Mouse (Mus musculus) adrenal gland, postnatal 10 days (tissue): ENCODE data around the gene Best2. TPM values are rescaled to one million over a fixed set of nuclear protein-coding genes. Genes with fewer than 3 reads are reported as not detected.
A peak's percentile ranks its signal among the peaks of the same experiment; 100 is the strongest.

Source experiments
- DNase-seq: peaks from one replicate; pipeline ENCODE4 v3.0.0; 2021; ENCODE audit warnings: mixed read lengths
- total RNA-seq, 2 experiments: library from RNA; stranded (reverse); gene quantifications; 2 replicates each; pipeline ENCODE4 v1.2.3; 2021

The Best2 gene
- total RNA-seq, 2 experiments from 2014 or later, result not detected

- DNase-seq, result no peak
Observed at GRCm38 (mm10) chr8:84981644-84982498, 32.5 kb downstream of the Best2 start.

- DNase-seq, result peak; percentile 91
Observed at GRCm38 (mm10) chr8:84980622-84981358, 33.5 kb downstream of the Best2 start.

GRCm38 (mm10) chr8:84979599-84980421 is 34.5 kb downstream of the Best2 start:
- DNase-seq, result peak; percentile 94

- DNase-seq, result peak; percentile 99
Observed at GRCm38 (mm10) chr8:84978248-84978940, 35.9 kb downstream of the Best2 start, which contains the start of gene Junb. Junb (minus strand) TSS chr8:84978718.

GRCm38 (mm10) chr8:84977435-84978247 is 36.7 kb downstream of the Best2 start:
- DNase-seq, result peak; percentile 83

- no peak for DNase-seq
Observed at GRCm38 (mm10) chr8:84976763-84977434, 37.4 kb downstream of the Best2 start.

GRCm38 (mm10) chr8:84976031-84976762 is 38.1 kb downstream of the Best2 start:
- DNase-seq, result peak; percentile 98

- DNase-seq, result peak; percentile 83
Observed at GRCm38 (mm10) chr8:84975434-84975833, 38.9 kb downstream of the Best2 start.

- DNase-seq, result no peak
Observed at GRCm38 (mm10) chr8:84974543-84975142, 39.7 kb downstream of the Best2 start.

GRCm38 (mm10) chr8:84973803-84974542 is 40.4 kb downstream of the Best2 start:
- DNase-seq, result peak; percentile 81

- no peak for DNase-seq
Observed at GRCm38 (mm10) chr8:84973079-84973478, 41.3 kb downstream of the Best2 start.

GRCm38 (mm10) chr8:84970913-84971312 is 43.4 kb downstream of the Best2 start:
- no peak for DNase-seq

GRCm38 (mm10) chr8:84970135-84970790 is 44.1 kb downstream of the Best2 start:
- peak; percentile 39 for DNase-seq

GRCm38 (mm10) chr8:84969241-84970134 is 44.8 kb downstream of the Best2 start, which contains the start of the genes Gm49661, Prdx2 and Rnaseh2a:
Gm49661 (minus strand) TSS chr8:84969433.
Prdx2 (plus strand) TSS chr8:84969587.
Rnaseh2a (minus strand) TSS chr8:84969767.
- peak; percentile 90 for DNase-seq

- peak; percentile 26 for DNase-seq
Observed at GRCm38 (mm10) chr8:84968650-84969049, 45.7 kb downstream of the Best2 start.
